Comparison of ENCODE assay signal across 22 mouse cellular contexts in the genomic region with DNA sequence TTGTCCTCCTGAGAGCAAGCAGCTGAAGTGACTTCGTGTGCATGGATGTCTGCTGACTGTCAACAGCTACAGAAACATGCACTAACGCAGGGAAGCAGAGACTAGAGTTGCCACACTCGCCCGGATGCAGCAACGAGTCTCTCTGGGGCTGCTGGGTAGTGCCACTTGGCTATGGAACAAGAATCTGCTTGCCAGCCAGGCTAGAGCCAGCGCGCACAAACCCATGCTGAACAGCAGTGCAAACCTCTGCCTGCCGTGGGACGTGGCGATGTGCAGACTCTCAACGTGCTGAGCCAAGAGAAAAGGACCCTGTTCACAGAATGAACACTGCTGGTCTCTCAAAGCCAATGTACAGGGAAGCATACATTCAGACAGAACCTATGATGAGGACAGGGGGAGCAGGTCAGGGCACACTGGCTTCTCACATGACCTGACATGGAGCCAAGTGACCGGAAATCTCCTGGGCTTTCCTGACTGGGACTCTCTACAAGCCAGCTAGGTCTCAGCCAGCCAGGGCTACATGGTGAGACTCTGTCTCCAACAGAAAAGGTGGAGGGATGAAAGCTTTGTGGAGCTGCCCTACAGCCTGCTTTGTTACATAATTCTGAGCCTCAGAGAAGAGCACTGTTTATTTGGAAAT. TPM values are rescaled to one million over a fixed set of nuclear protein-coding genes. Genes with fewer than 3 reads are reported as not detected.
DNase-seq lines count a peak whose midpoint lies in the region; ATAC-seq and TF ChIP-seq lines count a peak whose summit lies in the region.
"Had no signal": no experiment of that assay in that cellular context is flagged by ENCODE, and none has a peak within 500 bp of the region (broad histone marks: within the 10 kb centered on the region; RNA-seq: fewer than 3 reads in every experiment).

No protein-coding gene starts in this region.

- ATAC-seq in hindbrain, embryonic 11.5 days (ENCODE audit: low FRiP score): no peak
- ATAC-seq: forebrain, embryonic 15.5 days; hindbrain, embryonic 16.5 days; inflammation-experienced regulatory T-cells, adult 6 months; intestine, postnatal 0 days had no signal

- no peak for TF ChIP-seq CTCF in cortical plate, adult 2 months (IDR thresholded peaks at IDR 0.05; ENCODE audit: extremely low read depth, insufficient read depth, low read length)

- H3K36me3 ChIP-seq in hindbrain, embryonic 11.5 days (ENCODE audit: control insufficient read depth, insufficient read depth, low read length): no peaks in the 10 kb centered on the region

- no peaks in the 10 kb centered on the region for H3K9me3 ChIP-seq in hindbrain, embryonic 11.5 days (ENCODE audit: control insufficient read depth, low read length)
- H3K9me3 ChIP-seq: embryonic facial prominence, embryonic 15.5 days; forebrain, embryonic 10.5 days; forebrain, embryonic 15.5 days; hindbrain, embryonic 12.5 days had no signal

- 96% methylated on average over 12 of the region's 12 CpGs for WGBS in hindbrain, embryonic 11.5 days

- no peak for TF ChIP-seq POLR2A in cortical plate, adult 2 months (IDR thresholded peaks at IDR 0.05; ENCODE audit: extremely low read depth, insufficient read depth, low read length)

- peaks cover 15% of the 10 kb centered on the region for H3K4me1 ChIP-seq in cortical plate, adult 2 months (ENCODE audit: control insufficient read depth, insufficient read depth, low read length)
- H3K4me1 ChIP-seq in hindbrain, embryonic 11.5 days (replicated peaks; ENCODE audit: control insufficient read depth, insufficient read depth, low read length): no peaks in the 10 kb centered on the region
- H3K4me1 ChIP-seq: embryonic facial prominence, embryonic 15.5 days; forebrain, embryonic 10.5 days; forebrain, embryonic 15.5 days had no signal

- H3K9ac ChIP-seq in hindbrain, embryonic 11.5 days (ENCODE audit: low read depth, low read length): no peak overlapping the region
- H3K9ac ChIP-seq: embryonic facial prominence, embryonic 15.5 days; forebrain, embryonic 15.5 days; hindbrain, embryonic 12.5 days had no signal

- H3K4me2 ChIP-seq in hindbrain, embryonic 11.5 days (replicated peaks; ENCODE audit: low read depth, low read length): no peak overlapping the region
- H3K4me2 ChIP-seq: embryonic facial prominence, embryonic 15.5 days; forebrain, embryonic 15.5 days; hindbrain, embryonic 12.5 days had no signal

- no peak overlapping the region for H3K4me3 ChIP-seq in cortical plate, adult 2 months (ENCODE audit: insufficient read depth, low read length)
- no peak overlapping the region for H3K4me3 ChIP-seq in hindbrain, embryonic 11.5 days (ENCODE audit: low read depth, low read length)
- H3K4me3 ChIP-seq: embryonic facial prominence, embryonic 15.5 days; erythroblast, embryonic 14.5 days; forebrain, embryonic 10.5 days; forebrain, embryonic 15.5 days; hindbrain, embryonic 12.5 days had no signal

- peak; percentile 70 for DNase-seq in adrenal gland, postnatal 14 days
- no peak for DNase-seq in adrenal gland, adult 18-20 months (ENCODE audit: low spot score in 2 of 2)
- peak; percentile 24 to 47 for DNase-seq in heart, adult 18-20 months
- DNase-seq in heart, postnatal 4 days: no peak
- DNase-seq in right cerebral cortex, postnatal 14 days: peak; percentile 17
- no peak for DNase-seq in right cerebral cortex, postnatal 36 days (ENCODE audit: low spot score in 2 of 2)
- DNase-seq in hindbrain, embryonic 11.5 days (ENCODE audit: low spot score): no peak
- DNase-seq: cerebellum, adult 2 months; cerebellum, postnatal 10 days; embryo, embryonic 11 days; gastrocnemius, postnatal 36 days; kidney, adult 8-10 months had no signal

- no peaks in the 10 kb centered on the region for H3K27me3 ChIP-seq in hindbrain, embryonic 11.5 days (ENCODE audit: control insufficient read depth, insufficient read depth, low read length)
- H3K27me3 ChIP-seq: CH12.LX; embryonic facial prominence, embryonic 15.5 days; forebrain, embryonic 15.5 days; hindbrain, embryonic 12.5 days had no signal

- peak overlapping the region; percentile 36 for H3K27ac ChIP-seq in cortical plate, adult 2 months (ENCODE audit: insufficient read depth, low read length)
- no peak overlapping the region for H3K27ac ChIP-seq in hindbrain, embryonic 11.5 days (ENCODE audit: low read depth, low read length)
- H3K27ac ChIP-seq: embryonic facial prominence, embryonic 15.5 days; forebrain, embryonic 10.5 days; forebrain, embryonic 15.5 days; hindbrain, embryonic 12.5 days had no signal

RNA-seq across cellular contexts. Expression of a gene that starts 17.3 kb away (rescaled TPM):
- total RNA-seq in adrenal gland, postnatal 14 days (2021): 20.4 and 22.3 TPM in 2 replicates
- total RNA-seq in adrenal gland, adult 18-20 months (2021): 10 to 100 TPM; 23.1 to 26.5 TPM
- 10 to 100 TPM; 12.0 to 13.7 TPM for total RNA-seq in heart, adult 18-20 months (2021)
- 10 to 100 TPM; 17.8 to 21.9 TPM for total RNA-seq in heart, postnatal 4 days (2021)
- 46.8 and 51.7 TPM in 2 replicates for polyA plus RNA-seq in cortical plate, adult 2 months (2012; rRNA removed)
- 45.9 and 50.9 TPM in 2 replicates for polyA plus RNA-seq in hindbrain, embryonic 11.5 days (2014; fragmentation: Nextera tagmentation; extraction: Ambion mirVana)

Comparison
In these comparisons a context has a peak if more than half of its experiments do, and no peak if none do; other contexts are left out.
1. DNase-seq: peak in adrenal gland, postnatal 14 days (single experiment), heart, adult 18-20 months (2 of 2) and right cerebral cortex, postnatal 14 days (single experiment); none in adrenal gland, adult 18-20 months (0 of 2), heart, postnatal 4 days (single experiment), right cerebral cortex, postnatal 36 days (0 of 2) and hindbrain, embryonic 11.5 days (single experiment).